Mouse (Mus musculus): ENCODE results near the gene Myo18b.

Gene Myo18b

GRCm38 (mm10) chr5:112895674-112896654 is at the start of gene Myo18b:
TSS of gene Myo18b (minus strand) at chr5:112896362.
- DNase-seq = no peak

DNA sequence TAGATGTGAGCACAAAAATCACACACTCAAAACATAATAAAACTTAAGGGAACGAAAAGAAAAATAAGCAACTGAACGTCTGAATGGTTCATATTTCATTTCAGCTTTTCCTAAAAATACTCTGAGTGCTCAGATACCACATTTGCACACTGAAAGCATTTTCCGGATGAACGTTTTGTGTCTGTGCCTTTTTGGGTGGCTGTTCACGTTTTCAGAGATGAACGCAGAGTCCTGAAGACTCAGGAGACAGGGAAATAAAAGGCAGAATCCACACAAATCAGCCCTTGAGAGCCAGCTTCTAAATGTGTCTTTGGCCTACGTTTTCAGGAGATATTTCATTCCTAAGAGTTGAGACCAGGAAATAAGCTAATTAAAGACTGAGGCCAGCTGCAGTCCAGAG is 49.8 kb upstream of the Myo18b start:
- DNase-seq = no peak

GRCm38 (mm10) chr5:112942244-112942643 is 46.1 kb upstream of the Myo18b start:
- DNase-seq = no peak

- DNase-seq = no peak
These were observed 44.8 kb upstream of the Myo18b start for GRCm38 (mm10) chr5:112941001-112941400.

DNA sequence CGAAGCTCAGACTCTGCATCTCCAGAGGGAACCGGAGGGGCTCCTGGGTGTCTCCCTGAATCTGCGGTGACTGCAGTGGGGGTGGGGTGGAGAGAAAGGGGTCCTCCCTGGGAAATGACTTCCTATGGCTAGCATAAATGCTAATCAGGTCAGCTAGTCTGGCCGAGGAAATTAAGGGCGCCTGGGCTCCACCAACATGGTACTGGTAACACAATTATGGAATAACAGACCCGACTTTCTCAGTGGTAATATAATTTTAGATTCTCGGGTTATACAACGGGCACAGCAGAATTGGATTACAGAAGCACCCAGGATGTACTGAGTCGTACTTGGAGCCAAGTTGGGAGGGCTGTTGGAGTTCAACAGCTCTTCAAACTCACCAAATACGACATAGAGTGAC is 40.5 kb upstream of the Myo18b start:
- no peak for DNase-seq

- DNase-seq = no peak
These were observed 39.3 kb upstream of the Myo18b start for GRCm38 (mm10) chr5:112935436-112935835.

DNA sequence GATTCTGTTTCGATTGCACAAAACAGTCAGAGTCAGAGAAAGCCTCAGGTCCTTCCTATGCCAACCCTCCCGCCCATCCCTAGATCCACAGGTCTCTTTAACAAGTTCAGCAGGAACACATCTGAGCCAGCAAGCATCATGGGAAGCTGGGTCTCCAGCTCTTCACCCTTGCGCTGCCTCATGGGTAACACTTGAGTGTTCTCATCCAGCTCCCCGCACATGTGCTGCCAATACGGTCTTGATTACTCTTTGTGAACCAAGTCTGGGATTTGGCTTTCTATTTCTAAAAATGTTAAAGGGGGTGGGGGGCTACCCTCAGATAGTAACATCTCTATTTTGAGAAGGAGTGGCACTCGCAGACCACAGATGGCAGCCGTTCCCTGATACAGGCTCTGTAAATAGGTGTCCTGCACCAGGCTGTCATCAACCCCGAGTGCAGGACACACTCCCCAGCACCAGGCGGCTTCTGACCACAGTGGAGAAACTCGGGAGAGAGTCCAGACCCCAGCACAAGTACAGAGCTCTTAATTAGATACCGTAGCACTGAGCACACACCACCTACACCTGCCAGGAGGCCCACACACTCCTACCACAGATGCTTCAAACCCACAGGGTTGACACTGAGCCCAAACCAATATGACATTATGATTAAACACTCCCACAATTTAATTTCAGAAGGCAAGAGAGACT is 36.9 kb upstream of the Myo18b start:
- DNase-seq = no peak

GRCm38 (mm10) chr5:112931901-112932300 is 35.7 kb upstream of the Myo18b start:
- no peak for DNase-seq

GRCm38 (mm10) chr5:112928201-112928881 is 32.2 kb upstream of the Myo18b start:
- DNase-seq = peak; percentile 20

- DNase-seq = no peak
These were observed 29.3 kb upstream of the Myo18b start for GRCm38 (mm10) chr5:112925422-112925821.

GRCm38 (mm10) chr5:112924806-112925205 is 28.6 kb upstream of the Myo18b start:
- DNase-seq = no peak

DNA sequence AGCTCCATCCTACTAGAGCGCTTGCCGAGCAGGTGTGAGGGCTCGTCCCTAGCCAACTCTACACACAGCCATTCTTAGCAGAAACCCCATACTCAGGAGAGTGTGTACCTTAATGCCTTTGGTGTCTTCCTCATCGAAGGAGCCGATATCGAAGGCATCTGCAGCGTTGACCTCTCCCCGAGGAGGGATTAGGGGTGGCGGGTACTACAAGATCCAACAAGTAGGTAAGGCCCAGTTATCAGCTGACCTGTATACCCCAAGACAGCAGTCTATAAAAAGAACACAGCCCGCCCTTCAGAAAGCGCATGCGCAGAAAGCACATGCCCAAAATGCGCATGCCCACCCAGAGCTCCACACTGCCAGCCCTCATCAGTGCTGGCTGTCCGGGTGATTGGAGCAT is 27.7 kb upstream of the Myo18b start:
- DNase-seq = no peak

- no peak for DNase-seq
These were observed 25.8 kb upstream of the Myo18b start for GRCm38 (mm10) chr5:112921914-112922313.

GRCm38 (mm10) chr5:112910381-112910780 is 14.2 kb upstream of the Myo18b start:
- DNase-seq = no peak

DNA sequence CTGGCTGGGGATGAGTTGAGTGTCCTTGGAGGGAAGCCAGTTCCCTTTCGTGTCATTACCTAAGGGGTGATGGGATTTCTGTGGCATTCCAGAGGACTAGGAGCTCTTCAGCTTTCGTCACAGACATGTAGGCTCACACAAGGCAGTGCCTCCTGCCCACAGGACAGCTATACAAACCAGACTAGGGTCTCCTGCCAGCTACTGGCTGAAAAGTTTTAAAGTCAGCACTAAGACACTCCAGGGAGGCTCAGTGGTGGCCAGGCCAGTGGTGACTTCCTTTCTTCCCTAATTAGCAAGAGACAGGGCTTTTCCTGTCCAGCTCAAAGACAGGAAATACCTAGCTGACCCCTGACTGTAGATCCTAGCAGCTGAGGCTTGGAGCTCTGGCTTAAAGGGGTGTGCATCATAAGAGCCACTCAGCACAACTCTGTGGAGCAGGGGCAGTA is 12.0 kb upstream of the Myo18b start:
- DNase-seq = no peak

DNA sequence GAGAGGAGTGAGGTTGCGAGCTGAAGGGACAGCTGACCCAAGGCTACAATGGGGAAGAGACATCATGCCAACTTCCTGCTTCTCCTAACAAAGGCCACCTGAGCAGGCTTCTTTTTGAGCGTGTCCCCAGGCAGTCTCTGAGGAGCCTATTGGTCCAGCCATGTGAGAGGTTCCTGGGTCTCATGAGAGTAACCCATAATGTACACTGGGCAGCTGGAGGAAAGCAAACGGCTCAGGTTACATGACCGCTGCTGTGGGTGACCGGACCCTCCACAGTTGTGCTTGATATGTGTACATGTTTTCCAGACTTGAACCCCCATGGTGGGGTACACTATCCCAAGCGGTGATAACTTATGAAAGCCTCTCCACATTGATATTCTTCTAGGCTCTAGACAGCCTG is 11.3 kb upstream of the Myo18b start:
- no peak for DNase-seq

DNA sequence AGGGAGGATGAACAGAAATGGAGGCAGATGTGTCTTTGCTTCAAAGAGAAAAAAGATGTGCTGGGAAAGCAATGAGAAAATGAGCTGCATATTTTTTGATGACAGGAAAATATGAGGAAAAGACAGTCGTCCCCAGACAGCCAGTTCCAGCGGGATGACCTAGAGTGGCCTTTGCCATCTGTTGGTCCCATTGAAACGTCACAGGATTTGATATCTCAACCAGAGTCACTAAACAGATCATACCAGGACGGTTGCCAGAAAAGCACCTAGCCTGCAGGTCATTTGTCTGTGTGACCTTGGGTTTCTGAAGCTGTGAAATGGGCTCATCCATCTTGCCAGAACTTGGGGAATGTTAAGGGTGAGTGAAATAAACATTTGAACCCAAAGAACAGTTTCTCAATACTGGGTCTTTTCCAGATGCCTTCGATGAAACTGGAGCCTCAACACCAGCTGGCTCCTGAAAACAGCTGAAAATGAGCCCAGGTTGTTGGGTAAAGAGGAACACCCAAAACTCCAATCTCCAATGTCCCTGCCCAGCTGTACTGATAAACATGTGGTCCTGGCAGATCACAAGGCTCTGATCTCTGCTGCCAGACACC is 2.6 kb downstream of the Myo18b start:
- no peak for DNase-seq

- no peak for DNase-seq
These were observed 3.8 kb downstream of the Myo18b start for GRCm38 (mm10) chr5:112892411-112892810.

GRCm38 (mm10) chr5:112888651-112889050 is 7.5 kb downstream of the Myo18b start:
- no peak for DNase-seq

- DNase-seq = no peak
These were observed 9.3 kb downstream of the Myo18b start for GRCm38 (mm10) chr5:112886687-112887491.

- no peak for DNase-seq
These were observed 18.6 kb downstream of the Myo18b start for GRCm38 (mm10) chr5:112877391-112878115.

Data from thymus, postnatal 4 days (tissue).